Mouse (Mus musculus): ENCODE data around the gene Gm5134. TPM values are rescaled to one million over a fixed set of nuclear protein-coding genes. Genes with fewer than 3 reads are reported as not detected.

Gm5134 gene
- polyA plus RNA-seq, 1 experiment from 2014 or later = 0.10 TPM

DNA sequence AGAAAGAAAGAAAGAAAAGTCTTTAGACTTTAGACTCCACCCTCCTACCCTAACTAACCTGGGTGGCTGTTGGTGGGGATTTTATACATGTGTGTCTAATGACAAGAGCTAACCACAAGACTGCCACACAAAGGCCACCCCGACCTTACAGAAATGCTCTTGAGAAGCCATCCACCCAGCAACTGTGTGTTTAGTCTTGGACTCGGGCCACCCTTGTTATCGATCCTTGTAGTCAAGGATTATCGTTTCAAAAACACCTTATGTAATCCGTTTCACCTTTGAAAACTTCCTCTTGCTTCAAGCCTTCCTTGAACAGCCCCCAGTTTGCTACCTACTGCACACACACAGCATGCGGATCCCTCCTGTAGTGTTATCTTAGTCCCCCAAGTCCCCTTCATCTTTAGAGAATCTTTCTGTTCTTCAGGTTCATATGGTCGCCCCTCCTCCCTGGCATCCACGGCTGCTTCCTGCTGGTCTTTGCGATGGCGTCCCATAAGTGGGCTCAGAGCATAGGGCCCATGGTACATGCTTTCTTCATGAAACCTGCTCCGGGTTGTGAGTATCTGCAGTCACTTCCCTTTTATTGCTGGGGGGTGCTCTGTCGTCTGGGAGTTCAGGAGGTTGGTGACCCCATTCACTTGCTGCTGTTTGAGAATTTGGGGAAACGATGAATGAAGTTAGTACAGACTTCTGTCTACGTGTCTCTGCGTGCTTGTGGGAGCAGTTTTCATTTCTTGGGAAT lies 11.4 kb upstream of the Gm5134 start, which contains the start of gene Vpreb3:
Gene Vpreb3, plus strand, starts transcription at position 322 of the 742 bp plus-strand sequence.
- peaks cover 35% of the 10 kb centered on the region for H3K27me3 ChIP-seq (replicated peaks; ENCODE audit: low read depth, poor library complexity, severe bottlenecking)
- peaks cover 18% of the 10 kb centered on the region for H3K4me1 ChIP-seq
- no peak within 1 kb of the TSS for H3K4me3 ChIP-seq
- H3K9me3 ChIP-seq = no peaks in the 10 kb centered on the region
- DNase-seq (ENCODE audit: low spot score) = no peak
- 81% methylated on average over 15 of the region's 15 CpGs for WGBS
- no peak within 1 kb of the TSS for H3K27ac ChIP-seq (replicated peaks)
- no peaks in the 10 kb centered on the region for H3K36me3 ChIP-seq (replicated peaks)

DNA sequence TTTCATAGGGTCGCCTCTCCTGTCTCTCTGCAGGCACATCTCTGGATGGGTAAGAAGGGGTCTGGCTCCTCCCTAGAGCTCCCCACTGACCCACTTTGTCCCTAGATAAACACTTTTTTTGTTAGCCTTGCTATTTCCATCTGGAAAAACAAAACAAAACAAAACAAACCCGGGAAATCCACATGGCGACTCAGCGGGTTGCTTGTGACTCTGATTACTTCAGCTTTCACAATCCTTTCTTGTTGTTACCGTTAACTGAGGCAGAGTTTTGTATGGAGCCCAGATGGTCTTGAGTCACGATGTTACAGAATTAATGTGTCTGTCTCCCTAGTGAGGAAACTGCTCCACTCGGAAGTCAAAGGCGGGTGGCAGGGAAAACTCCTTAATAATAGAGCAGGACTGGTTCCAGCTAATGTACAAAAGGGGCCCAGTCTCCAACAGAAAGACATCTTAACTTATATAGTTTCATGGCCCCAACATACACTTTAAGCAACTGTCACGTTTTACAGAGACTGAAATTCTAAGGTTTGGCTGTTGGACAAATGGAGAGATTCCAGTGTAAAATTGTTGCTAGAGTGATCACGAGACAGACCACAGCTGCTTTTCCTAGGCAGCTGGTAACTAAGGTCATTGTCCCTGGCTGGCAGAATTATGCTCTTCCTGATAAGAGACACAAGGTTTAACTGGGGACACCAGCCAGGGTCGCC lies 10.1 kb upstream of the Gm5134 start:
- peaks cover 33% of the 10 kb centered on the region for H3K27me3 ChIP-seq (replicated peaks; ENCODE audit: low read depth, poor library complexity, severe bottlenecking)
- DNase-seq (ENCODE audit: low spot score) = no peak
- WGBS = 30% methylated on average over 11 of the region's 11 CpGs
- no peak overlapping the region for H3K27ac ChIP-seq (replicated peaks)
- H3K4me1 ChIP-seq = peaks cover 18% of the 10 kb centered on the region
- H3K36me3 ChIP-seq (replicated peaks) = no peaks in the 10 kb centered on the region
- H3K9me3 ChIP-seq = no peaks in the 10 kb centered on the region
- H3K4me3 ChIP-seq = no peak overlapping the region

DNA sequence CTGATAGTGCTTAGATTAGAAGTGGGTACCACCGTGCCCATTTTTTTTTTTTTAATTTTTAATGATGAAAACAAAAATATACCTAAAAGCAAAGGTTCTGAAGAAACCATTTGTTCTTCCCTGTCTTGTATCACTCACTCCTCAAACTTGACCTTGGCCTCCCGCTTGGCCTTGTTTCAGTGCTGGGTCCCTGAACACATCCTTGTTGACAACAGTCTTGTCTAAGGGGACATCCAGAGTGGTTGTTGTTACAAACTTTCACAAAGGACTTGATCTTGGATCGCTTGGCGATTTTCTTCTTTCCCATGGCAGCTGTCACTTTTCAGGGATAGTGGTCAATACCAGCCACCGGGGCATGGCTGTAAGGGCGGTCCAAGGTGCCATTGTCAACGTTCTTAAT lies 9.1 kb upstream of the Gm5134 start:
- Histone ChIP-seq H3K9me3 (no peaks in the 10 kb centered on the region), H3K4me1 (peaks cover 22% of the 10 kb centered on the region), H3K36me3 (replicated peaks) (no peaks in the 10 kb centered on the region), H3K27ac (replicated peaks) (no peak overlapping the region), H3K27me3 (replicated peaks; ENCODE audit: low read depth, poor library complexity, severe bottlenecking) (peaks cover 32% of the 10 kb centered on the region), H3K4me3 (no peak overlapping the region)
- no peak for DNase-seq (ENCODE audit: low spot score)
- 94% methylated on average over 7 of the region's 7 CpGs for WGBS

DNA sequence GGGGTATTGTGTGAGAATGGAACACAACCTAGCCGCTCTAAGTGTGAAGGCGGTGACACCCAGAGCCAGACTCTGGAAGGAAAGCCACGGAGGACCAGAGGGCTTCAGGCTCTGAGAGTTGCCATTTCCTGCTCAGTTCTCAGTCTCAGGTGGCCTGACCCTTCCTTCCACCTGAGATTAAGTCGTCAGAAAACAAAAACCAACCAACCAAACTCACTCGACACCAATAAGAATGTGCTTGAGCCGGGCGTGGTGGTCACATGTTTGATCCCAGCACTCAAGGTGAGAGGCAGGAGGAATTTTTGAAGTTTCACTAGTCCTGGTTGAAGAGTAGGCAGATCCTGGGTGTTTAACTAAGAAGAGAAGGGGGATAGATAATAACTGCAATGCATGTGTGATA lies 8.4 kb upstream of the Gm5134 start:
- H3K36me3 ChIP-seq (replicated peaks) = no peaks in the 10 kb centered on the region

DNA sequence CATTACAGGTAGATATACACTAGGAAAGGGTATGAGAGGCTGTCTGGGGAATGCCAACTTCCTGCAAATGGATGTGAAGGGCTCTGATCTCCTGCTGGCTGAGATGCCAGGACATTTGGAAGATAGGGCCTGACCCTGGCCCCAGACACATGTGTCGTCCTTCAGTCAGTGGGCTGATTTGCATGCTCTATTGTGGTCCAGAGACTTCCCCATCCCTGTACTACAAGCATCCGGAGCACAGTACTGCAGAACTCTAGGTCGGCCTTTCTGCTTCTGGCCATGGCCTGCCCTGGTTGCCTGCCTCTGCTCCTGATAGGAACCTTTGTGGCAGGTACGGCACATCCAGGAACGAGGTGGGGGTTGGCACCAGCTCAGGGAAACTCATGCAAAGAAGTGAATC lies 6.2 kb upstream of the Gm5134 start:
- peaks cover 27% of the 10 kb centered on the region for H3K27me3 ChIP-seq (replicated peaks; ENCODE audit: low read depth, poor library complexity, severe bottlenecking)
- no peak for DNase-seq (ENCODE audit: low spot score)
- H3K9me3 ChIP-seq = no peaks in the 10 kb centered on the region
- WGBS = 76% methylated on average over 5 of the region's 5 CpGs
- peaks cover 26% of the 10 kb centered on the region for H3K4me1 ChIP-seq
- H3K27ac ChIP-seq (replicated peaks) = no peak overlapping the region
- H3K36me3 ChIP-seq (replicated peaks) = no peaks in the 10 kb centered on the region
- H3K4me3 ChIP-seq = no peak overlapping the region

More for the DNA sequence above, 8.4 kb upstream of the Gm5134 start:
- peaks cover 33% of the 10 kb centered on the region for H3K27me3 ChIP-seq (replicated peaks; ENCODE audit: low read depth, poor library complexity, severe bottlenecking)
- WGBS = 83% methylated on average over 7 of the region's 7 CpGs
- H3K27ac ChIP-seq (replicated peaks) = no peak overlapping the region
- DNase-seq (ENCODE audit: low spot score) = no peak
- H3K4me1 ChIP-seq = peaks cover 22% of the 10 kb centered on the region
- no peak overlapping the region for H3K4me3 ChIP-seq
- no peaks in the 10 kb centered on the region for H3K9me3 ChIP-seq

DNA sequence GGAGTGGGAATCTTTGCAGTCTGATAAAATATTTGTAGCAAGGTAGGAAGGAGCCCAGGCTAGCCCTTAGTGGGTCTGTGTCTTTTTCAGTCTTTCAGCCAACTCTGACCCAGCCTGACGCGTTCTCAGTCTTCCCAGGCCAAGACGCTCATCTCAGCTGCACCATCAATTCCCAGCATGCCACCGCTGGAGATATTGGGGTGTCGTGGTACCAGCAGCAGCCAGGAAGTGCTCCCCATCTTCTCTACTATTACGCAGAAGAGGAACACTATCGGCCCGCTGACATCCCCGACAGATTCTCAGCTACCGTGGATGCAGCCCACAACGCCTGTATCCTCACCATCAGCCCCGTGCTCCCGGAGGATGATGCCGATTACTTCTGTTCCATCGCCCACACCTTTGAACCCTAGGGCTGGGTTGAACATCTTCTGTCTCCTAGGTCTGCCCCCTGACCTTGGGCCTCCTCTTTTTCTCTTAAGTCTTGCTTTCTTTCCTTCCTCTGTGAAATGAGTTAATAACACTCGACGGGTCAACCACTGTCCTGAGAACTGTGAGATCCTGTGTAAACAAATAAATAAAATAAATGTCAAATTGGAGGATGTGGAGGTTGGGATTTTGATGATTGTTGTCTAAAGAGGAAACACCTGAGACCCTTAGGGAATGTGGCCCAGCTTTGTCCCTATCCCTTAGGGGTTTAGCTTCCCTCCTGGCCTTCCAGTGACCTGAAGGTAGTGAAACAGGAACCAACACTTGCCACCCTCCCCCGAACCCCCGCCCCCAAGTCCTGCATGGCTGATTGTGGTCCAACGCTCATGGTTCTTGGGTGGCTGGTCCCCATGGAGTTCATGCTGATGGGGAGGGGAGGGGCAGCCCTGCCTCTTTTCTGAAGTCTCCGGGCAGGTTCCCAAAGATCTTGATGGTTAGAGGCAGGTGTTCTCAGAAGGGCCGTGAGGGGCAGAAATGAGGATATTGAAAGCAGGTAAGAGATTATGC lies 5.0 kb upstream of the Gm5134 start:
- 80% methylated on average over 22 of the region's 22 CpGs for WGBS
- peaks cover 26% of the 10 kb centered on the region for H3K27me3 ChIP-seq (replicated peaks; ENCODE audit: low read depth, poor library complexity, severe bottlenecking)
- no peak for DNase-seq (ENCODE audit: low spot score)

DNA sequence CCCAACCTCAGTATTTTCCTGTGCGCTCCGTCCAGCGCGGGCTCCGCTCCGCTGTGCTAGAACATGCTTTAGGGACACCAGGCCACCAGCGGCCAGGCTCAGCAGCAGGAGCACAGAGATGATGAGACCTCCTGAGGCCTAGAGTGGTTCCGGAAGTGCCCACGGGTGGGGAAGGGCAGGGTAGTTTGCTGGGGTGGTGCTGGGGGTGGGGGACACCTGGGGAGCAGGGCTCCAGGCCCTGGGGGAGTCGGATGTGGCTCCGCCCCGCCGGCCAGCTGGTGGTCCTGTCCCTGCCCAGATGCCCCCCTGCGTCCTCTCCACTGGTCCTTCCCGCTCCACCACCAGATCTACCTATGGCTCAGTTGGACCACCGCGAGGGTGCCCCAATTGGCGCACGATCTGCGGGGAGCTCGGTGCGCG lies 3.5 kb upstream of the Gm5134 start:
- Histone ChIP-seq H3K27me3 (replicated peaks; ENCODE audit: low read depth, poor library complexity, severe bottlenecking) (peaks cover 26% of the 10 kb centered on the region), H3K9me3 (no peaks in the 10 kb centered on the region), H3K27ac (replicated peaks) (peak overlapping the region; percentile 79), H3K4me1 (peaks cover 27% of the 10 kb centered on the region), H3K4me3 (peak overlapping the region; percentile 65), H3K36me3 (replicated peaks) (no peaks in the 10 kb centered on the region)
- WGBS = 1% methylated on average over 23 of the region's 23 CpGs
- DNase-seq (ENCODE audit: low spot score) = peak; percentile 64

More for the DNA sequence above, 5.0 kb upstream of the Gm5134 start:
- no peaks in the 10 kb centered on the region for H3K36me3 ChIP-seq (replicated peaks)
- H3K9me3 ChIP-seq = no peaks in the 10 kb centered on the region
- no peak overlapping the region for H3K4me3 ChIP-seq
- H3K27ac ChIP-seq (replicated peaks) = no peak overlapping the region
- peaks cover 24% of the 10 kb centered on the region for H3K4me1 ChIP-seq

DNA sequence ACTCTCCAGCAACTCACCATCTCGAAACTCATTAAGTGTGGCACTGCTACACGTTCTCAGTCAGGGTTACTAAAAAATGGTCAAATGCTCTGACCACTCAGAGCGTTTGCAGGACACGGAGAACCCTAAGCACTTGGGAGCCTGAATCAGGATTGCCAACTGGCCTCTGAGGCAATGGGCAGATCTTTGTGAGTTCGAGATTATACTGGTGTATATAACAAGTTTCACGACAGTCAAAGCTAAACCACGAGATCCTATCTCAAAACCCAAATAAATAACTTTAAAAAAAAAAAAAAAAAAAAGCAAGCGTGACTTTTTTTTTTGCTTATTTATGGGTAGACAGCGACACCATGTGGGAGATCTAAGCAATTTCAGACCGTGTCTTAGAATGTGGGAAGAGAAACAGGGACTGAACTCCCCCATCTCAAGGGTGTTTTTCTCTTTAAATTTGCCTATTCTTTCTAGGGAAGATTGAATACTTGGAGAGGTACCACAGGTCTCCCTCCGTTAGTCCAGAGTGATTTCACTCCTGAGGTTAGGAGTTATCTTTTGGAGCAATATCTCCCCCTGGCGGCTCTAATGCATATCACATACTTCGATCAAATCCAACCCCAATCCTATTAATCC lies 2.8 kb upstream of the Gm5134 start:
- WGBS = 5% methylated on average over 13 of the region's 13 CpGs
- Histone ChIP-seq H3K27me3 (replicated peaks; ENCODE audit: low read depth, poor library complexity, severe bottlenecking) (peaks cover 26% of the 10 kb centered on the region), H3K27ac (replicated peaks) (peak overlapping the region; percentile 79), H3K9me3 (no peaks in the 10 kb centered on the region), H3K4me1 (peaks cover 27% of the 10 kb centered on the region), H3K4me3 (peak overlapping the region; percentile 65), H3K36me3 (replicated peaks) (no peaks in the 10 kb centered on the region)
- DNase-seq (ENCODE audit: low spot score) = no peak

DNA sequence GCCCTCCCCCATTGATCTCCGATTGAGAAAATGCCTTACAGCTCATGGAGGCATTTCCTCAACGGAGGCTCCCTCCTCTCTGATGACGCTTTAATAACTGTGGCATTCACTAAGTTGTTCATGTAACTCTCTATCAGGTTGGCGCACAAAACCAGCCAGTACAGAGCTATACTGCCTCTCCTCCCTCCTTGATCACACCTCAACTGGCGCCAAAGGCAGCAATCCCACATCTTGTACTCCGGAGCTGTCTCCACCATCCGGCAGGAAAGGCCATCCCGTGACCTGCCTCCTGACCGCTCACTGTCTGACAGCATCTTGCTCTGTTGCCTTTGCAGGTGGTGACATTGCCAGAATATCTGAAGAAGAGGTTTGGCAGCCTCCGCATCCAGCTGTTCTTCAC lies 19.5 kb downstream of the Gm5134 start:
- peaks cover 4% of the 10 kb centered on the region; the same call in 1 of the 2 replicates for H3K4me1 ChIP-seq
- DNase-seq (ENCODE audit: low spot score) = no peak
- H3K27ac ChIP-seq (replicated peaks) = no peak overlapping the region
- H3K4me3 ChIP-seq = no peak overlapping the region
- H3K36me3 ChIP-seq (replicated peaks) = no peaks in the 10 kb centered on the region
- no peaks in the 10 kb centered on the region for H3K27me3 ChIP-seq (replicated peaks; ENCODE audit: low read depth, poor library complexity, severe bottlenecking)
- H3K9me3 ChIP-seq = peaks cover 8% of the 10 kb centered on the region; the same call in 1 of the 2 replicates
- 90% methylated on average over 10 of the region's 10 CpGs for WGBS

DNA sequence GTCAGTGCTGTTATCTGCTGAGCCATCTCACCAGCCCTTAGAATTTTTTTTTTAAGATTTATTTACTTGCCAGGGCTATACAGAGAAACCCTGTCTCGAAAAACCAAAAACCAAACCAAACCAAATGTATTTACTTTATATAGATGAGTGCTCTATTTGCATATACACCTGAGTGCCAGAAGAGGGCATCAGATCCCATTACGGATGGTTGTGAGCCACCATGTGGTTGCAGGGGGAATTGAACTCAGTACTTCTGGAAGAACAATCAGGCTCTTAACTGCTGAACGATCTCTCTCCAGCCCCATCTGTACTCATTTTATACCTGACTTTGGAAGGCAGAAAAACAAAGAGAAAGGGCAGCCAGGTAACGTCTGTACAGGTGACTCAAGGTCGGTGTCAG lies 20.9 kb downstream of the Gm5134 start:
- WGBS = 72% methylated on average over 5 of the region's 5 CpGs
- Histone ChIP-seq H3K36me3 (replicated peaks) (no peaks in the 10 kb centered on the region), H3K4me1 (peaks cover 4% of the 10 kb centered on the region; the same call in 1 of the 2 replicates), H3K27me3 (replicated peaks; ENCODE audit: low read depth, poor library complexity, severe bottlenecking) (no peaks in the 10 kb centered on the region), H3K27ac (replicated peaks) (no peak overlapping the region), H3K4me3 (no peak overlapping the region), H3K9me3 (peaks cover 8% of the 10 kb centered on the region; the same call in 1 of the 2 replicates)
- DNase-seq (ENCODE audit: low spot score) = no peak

DNA sequence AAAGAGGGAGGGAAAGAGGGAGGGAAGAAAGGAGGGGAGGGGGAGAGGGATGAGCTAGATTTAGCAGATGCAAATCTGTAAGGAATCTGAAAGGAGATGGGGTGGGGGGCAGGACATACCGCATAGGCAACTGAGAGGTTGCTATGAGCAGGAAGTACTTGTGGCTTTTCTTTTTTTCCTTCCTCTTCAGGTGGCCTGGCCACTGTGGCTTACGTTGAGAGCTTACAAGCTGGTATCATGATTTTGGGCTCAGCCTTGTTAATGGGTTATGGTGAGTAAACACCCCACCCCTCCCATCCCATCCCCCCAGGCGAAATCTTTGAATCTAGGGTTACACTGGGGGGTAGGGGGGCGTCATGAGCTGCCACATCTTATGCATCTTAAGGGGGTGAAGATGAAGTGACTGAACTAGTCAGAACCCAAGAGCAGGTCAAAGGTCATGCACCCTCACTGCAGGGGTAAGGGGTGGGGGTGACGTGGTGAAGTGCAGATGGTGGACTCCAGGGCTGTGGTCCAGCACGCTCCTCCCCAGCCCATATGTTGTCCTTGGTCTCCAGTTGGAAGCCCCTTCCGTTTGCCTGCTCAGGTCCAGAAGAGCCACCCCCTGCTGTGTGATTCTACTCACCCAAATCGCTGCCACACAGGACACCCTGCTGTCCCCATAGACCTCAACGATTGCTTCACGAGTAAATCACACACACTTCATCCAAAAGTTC lies 24.0 kb downstream of the Gm5134 start:
- no peaks in the 10 kb centered on the region for H3K36me3 ChIP-seq (replicated peaks)
- H3K27me3 ChIP-seq (replicated peaks; ENCODE audit: low read depth, poor library complexity, severe bottlenecking) = no peaks in the 10 kb centered on the region
- 0 out of 2 replicates have a peak, but pooled peaks cover 3% of the 10 kb centered on the region for H3K9me3 ChIP-seq
- peaks cover 4% of the 10 kb centered on the region; the same call in 1 of the 2 replicates for H3K4me1 ChIP-seq
- no peak overlapping the region for H3K4me3 ChIP-seq
- H3K27ac ChIP-seq (replicated peaks) = no peak overlapping the region
- WGBS = 49% methylated on average over 10 of the region's 10 CpGs
- DNase-seq (ENCODE audit: low spot score) = no peak
